Mouse (Mus musculus): Measurements from ENCODE around the gene Trp53tg5. TPM values are rescaled to one million over a fixed set of nuclear protein-coding genes. Genes with fewer than 3 reads are reported as not detected.

Trp53tg5 gene
- polyA plus RNA-seq (2016; fragmentation: Nextera tagmentation; extraction: Ambion mirVana) = not detected in 2 replicates

GRCm38 (mm10) chr2:164473624-164474023 lies at the start of gene Trp53tg5:
Gene Trp53tg5, minus strand, starts transcription at chr2:164473724.
- Histone ChIP-seq H3K4me1 (no peaks in the 10 kb centered on the region), H3K27me3 (no peaks in the 10 kb centered on the region), H3K9ac (no peak within 1 kb of the TSS), H3K4me2 (replicated peaks) (no peak within 1 kb of the TSS), H3K4me3 (no peak within 1 kb of the TSS), H3K9me3 (replicated peaks) (no peaks in the 10 kb centered on the region), H3K36me3 (peaks cover 28% of the 10 kb centered on the region), H3K27ac (no peak within 1 kb of the TSS)
- 82% methylated on average over 6 of the region's 6 CpGs for WGBS
- ATAC-seq (ENCODE audit: low FRiP score) = no peak

GRCm38 (mm10) chr2:164522280-164522679 lies 48.8 kb upstream of the Trp53tg5 start:
- H3K4me1 ChIP-seq = 0 out of 2 replicates have a peak, but pooled peaks cover 3% of the 10 kb centered on the region
- no peak overlapping the region for H3K9ac ChIP-seq
- H3K4me3 ChIP-seq = no peak overlapping the region
- H3K4me2 ChIP-seq (replicated peaks) = no peak overlapping the region
- H3K27ac ChIP-seq = no peak overlapping the region
- 0 out of 2 replicates have a peak, but pooled peaks cover 5% of the 10 kb centered on the region for H3K27me3 ChIP-seq
- peaks cover 9% of the 10 kb centered on the region; the same call in 1 of the 2 replicates for H3K9me3 ChIP-seq (replicated peaks)
- H3K36me3 ChIP-seq = no peaks in the 10 kb centered on the region
- no peak for ATAC-seq (ENCODE audit: low FRiP score)
- 36% methylated on average over 8 of the region's 8 CpGs for WGBS

GRCm38 (mm10) chr2:164521841-164522240 lies 48.3 kb upstream of the Trp53tg5 start:
- H3K4me3 ChIP-seq = no peak overlapping the region
- ATAC-seq (ENCODE audit: low FRiP score) = no peak
- no peak overlapping the region for H3K9ac ChIP-seq
- 0 out of 2 replicates have a peak, but pooled peaks cover 5% of the 10 kb centered on the region for H3K27me3 ChIP-seq
- 0 out of 2 replicates have a peak, but pooled peaks cover 3% of the 10 kb centered on the region for H3K4me1 ChIP-seq
- H3K27ac ChIP-seq = no peak overlapping the region
- no peaks in the 10 kb centered on the region for H3K36me3 ChIP-seq
- peaks cover 7% of the 10 kb centered on the region; the same call in 1 of the 2 replicates for H3K9me3 ChIP-seq (replicated peaks)
- WGBS = 18% methylated on average over 11 of the region's 11 CpGs
- no peak overlapping the region for H3K4me2 ChIP-seq (replicated peaks)

GRCm38 (mm10) chr2:164520782-164521181 lies 47.3 kb upstream of the Trp53tg5 start:
- 0 out of 2 replicates have a peak, but pooled peaks cover 3% of the 10 kb centered on the region for H3K4me1 ChIP-seq
- no peaks in the 10 kb centered on the region for H3K9me3 ChIP-seq (replicated peaks)
- 0 out of 2 replicates have a peak, but pooled peaks cover 5% of the 10 kb centered on the region for H3K27me3 ChIP-seq
- WGBS = 12% methylated on average over 3 of the region's 3 CpGs
- no peak overlapping the region for H3K27ac ChIP-seq
- ATAC-seq (ENCODE audit: low FRiP score) = no peak
- H3K9ac ChIP-seq = no peak overlapping the region
- H3K4me3 ChIP-seq = no peak overlapping the region
- H3K4me2 ChIP-seq (replicated peaks) = no peak overlapping the region
- H3K36me3 ChIP-seq = no peaks in the 10 kb centered on the region

GRCm38 (mm10) chr2:164519171-164519526 lies 45.6 kb upstream of the Trp53tg5 start:
- H3K4me2 ChIP-seq (replicated peaks) = no peak overlapping the region
- no peak overlapping the region for H3K4me3 ChIP-seq
- H3K4me1 ChIP-seq = 0 out of 2 replicates have a peak, but pooled peaks cover 3% of the 10 kb centered on the region
- no peaks in the 10 kb centered on the region for H3K36me3 ChIP-seq
- ATAC-seq (ENCODE audit: low FRiP score) = no peak
- no peak overlapping the region for H3K9ac ChIP-seq
- H3K27ac ChIP-seq = no peak overlapping the region
- 80% methylated on average over 6 of the region's 6 CpGs for WGBS
- no peaks in the 10 kb centered on the region for H3K9me3 ChIP-seq (replicated peaks)
- H3K27me3 ChIP-seq = 0 out of 2 replicates have a peak, but pooled peaks cover 5% of the 10 kb centered on the region

GRCm38 (mm10) chr2:164518266-164519170 lies 45.0 kb upstream of the Trp53tg5 start:
- no peaks in the 10 kb centered on the region for H3K9me3 ChIP-seq (replicated peaks)
- no peaks in the 10 kb centered on the region for H3K36me3 ChIP-seq
- 0 out of 2 replicates have a peak, but pooled peaks cover 3% of the 10 kb centered on the region for H3K4me1 ChIP-seq
- H3K4me3 ChIP-seq = no peak overlapping the region
- H3K9ac ChIP-seq = no peak overlapping the region
- H3K27me3 ChIP-seq = 0 out of 2 replicates have a peak, but pooled peaks cover 5% of the 10 kb centered on the region
- ATAC-seq (ENCODE audit: low FRiP score) = no peak
- no peak overlapping the region for H3K4me2 ChIP-seq (replicated peaks)
- WGBS = 62% methylated on average over 11 of the region's 11 CpGs
- no peak overlapping the region for H3K27ac ChIP-seq

- 0 out of 2 replicates have a peak, but pooled peaks cover 5% of the 10 kb centered on the region for H3K27me3 ChIP-seq
Measured at GRCm38 (mm10) chr2:164517485-164518221, 44.1 kb upstream of the Trp53tg5 start.

GRCm38 (mm10) chr2:164516592-164516991 lies 43.1 kb upstream of the Trp53tg5 start:
- Histone ChIP-seq H3K27ac (no peak overlapping the region), H3K9ac (no peak overlapping the region), H3K4me2 (replicated peaks) (no peak overlapping the region), H3K4me3 (no peak overlapping the region), H3K27me3 (no peaks in the 10 kb centered on the region), H3K9me3 (replicated peaks) (no peaks in the 10 kb centered on the region), H3K36me3 (no peaks in the 10 kb centered on the region), H3K4me1 (0 out of 2 replicates have a peak, but pooled peaks cover 1% of the 10 kb centered on the region)
- ATAC-seq (ENCODE audit: low FRiP score) = no peak
- 85% methylated on average over 11 of the region's 11 CpGs for WGBS

More at GRCm38 (mm10) chr2:164517485-164518221, 44.1 kb upstream of the Trp53tg5 start:
- Histone ChIP-seq H3K36me3 (no peaks in the 10 kb centered on the region), H3K4me1 (0 out of 2 replicates have a peak, but pooled peaks cover 3% of the 10 kb centered on the region), H3K4me3 (no peak overlapping the region), H3K9me3 (replicated peaks) (no peaks in the 10 kb centered on the region), H3K4me2 (replicated peaks) (no peak overlapping the region), H3K9ac (no peak overlapping the region), H3K27ac (no peak overlapping the region)
- 33% methylated on average over 10 of the region's 10 CpGs for WGBS
- no peak for ATAC-seq (ENCODE audit: low FRiP score)

GRCm38 (mm10) chr2:164515897-164516296 lies 42.4 kb upstream of the Trp53tg5 start:
- Histone ChIP-seq H3K27me3 (no peaks in the 10 kb centered on the region), H3K9ac (no peak overlapping the region), H3K4me3 (no peak overlapping the region), H3K36me3 (no peaks in the 10 kb centered on the region), H3K4me1 (no peaks in the 10 kb centered on the region), H3K4me2 (replicated peaks) (no peak overlapping the region), H3K27ac (no peak overlapping the region), H3K9me3 (replicated peaks) (no peaks in the 10 kb centered on the region)
- 80% methylated on average over 9 of the region's 9 CpGs for WGBS
- no peak for ATAC-seq (ENCODE audit: low FRiP score)

GRCm38 (mm10) chr2:164514916-164515315 lies 41.4 kb upstream of the Trp53tg5 start:
- Histone ChIP-seq H3K9me3 (replicated peaks) (no peaks in the 10 kb centered on the region), H3K27me3 (no peaks in the 10 kb centered on the region), H3K4me1 (no peaks in the 10 kb centered on the region), H3K9ac (no peak overlapping the region), H3K4me3 (no peak overlapping the region), H3K36me3 (no peaks in the 10 kb centered on the region), H3K27ac (no peak overlapping the region), H3K4me2 (replicated peaks) (no peak overlapping the region)
- no peak for ATAC-seq (ENCODE audit: low FRiP score)
- 68% methylated on average over 3 of the region's 3 CpGs for WGBS

GRCm38 (mm10) chr2:164513389-164513788 lies 39.9 kb upstream of the Trp53tg5 start:
- Histone ChIP-seq H3K9me3 (replicated peaks) (no peaks in the 10 kb centered on the region), H3K36me3 (no peaks in the 10 kb centered on the region; the same call in 1 of the 2 replicates), H3K4me2 (replicated peaks) (no peak overlapping the region), H3K4me1 (no peaks in the 10 kb centered on the region), H3K4me3 (no peak overlapping the region), H3K27ac (no peak overlapping the region; the same call in 1 of the 2 replicates), H3K27me3 (no peaks in the 10 kb centered on the region), H3K9ac (no peak overlapping the region)
- no peak for ATAC-seq (ENCODE audit: low FRiP score)
- WGBS = 77% methylated on average over 8 of the region's 8 CpGs

All from hindbrain, embryonic 12.5 days (tissue).